Comparison of ENCODE assay signal across 20 mouse cellular contexts in the genomic region with DNA sequence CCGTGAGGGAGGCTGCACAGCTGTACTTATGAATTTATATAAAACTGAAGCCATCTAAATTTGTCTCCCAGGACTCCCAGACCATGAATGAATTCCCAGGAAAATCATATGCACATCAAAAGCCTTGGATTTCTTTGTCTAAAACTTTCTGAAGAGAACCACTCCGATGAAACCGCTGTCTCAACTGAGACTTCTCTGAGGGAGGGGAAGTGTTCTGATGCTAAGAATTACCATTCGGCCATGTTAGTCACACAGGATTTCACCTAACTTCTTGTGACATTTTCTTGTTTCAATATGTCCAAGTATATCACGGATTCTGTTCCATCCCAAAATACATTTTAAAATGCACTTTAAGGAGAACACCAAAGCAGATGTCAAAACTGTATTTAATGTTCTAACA.
"Had no signal": no experiment of that assay in that cellular context is flagged by ENCODE, and none has a peak within 500 bp of the region (broad histone marks: within the 10 kb centered on the region; RNA-seq: fewer than 3 reads in every experiment).

No protein-coding gene starts in this region.

- DNase-seq: lung, adult 18-20 months; lung, embryonic 14.5 days; lung, postnatal 10 days; lung, postnatal 36 days; midbrain, embryonic 14.5 days; retina, postnatal 1 day; right cerebral cortex, adult 18-20 months; right cerebral cortex, postnatal 25 days; right cerebral cortex, postnatal 4 days; spleen, adult 18-20 months; thymus, adult 18-20 months; thymus, postnatal 14 days; thymus, postnatal 36 days had no signal

- H3K27ac ChIP-seq: macrophage; midbrain, embryonic 10.5 days; midbrain, embryonic 12.5 days; neural tube, embryonic 13.5 days; neural tube, embryonic 15.5 days had no signal

- H3K9me3 ChIP-seq: midbrain, embryonic 12.5 days; neural tube, embryonic 15.5 days had no signal

- ATAC-seq: midbrain, embryonic 16.5 days had no signal

- H3K4me1 ChIP-seq: neural tube, embryonic 13.5 days; neural tube, embryonic 15.5 days had no signal

- H3K9ac ChIP-seq: midbrain, embryonic 12.5 days; neural tube, embryonic 13.5 days; neural tube, embryonic 15.5 days had no signal

- H3K4me3 ChIP-seq: midbrain, embryonic 10.5 days; midbrain, embryonic 12.5 days; myocyte; neural tube, embryonic 13.5 days; neural tube, embryonic 15.5 days had no signal

- H3K4me2 ChIP-seq: midbrain, embryonic 12.5 days; neural tube, embryonic 13.5 days; neural tube, embryonic 15.5 days had no signal

- H3K36me3 ChIP-seq: midbrain, embryonic 10.5 days; midbrain, embryonic 12.5 days; neural tube, embryonic 13.5 days; neural tube, embryonic 15.5 days had no signal

- H3K27me3 ChIP-seq: midbrain, embryonic 12.5 days; neural tube, embryonic 13.5 days; neural tube, embryonic 15.5 days had no signal
